Mouse (Mus musculus): ENCODE data around the gene Sbp. TPM values are rescaled to one million over a fixed set of nuclear protein-coding genes. Genes with fewer than 3 reads are reported as not detected.
A peak's percentile ranks its signal among the peaks of the same experiment; 100 is the strongest.

The Sbp gene
- polyA plus RNA-seq, 1 experiment from 2014 or later, result not detected

- H3K4me3 ChIP-seq, result peak overlapping the region; percentile 32
- H3K4me1 ChIP-seq (replicated peaks), result peaks cover 9% of the 10 kb centered on the region
- H3K9ac ChIP-seq, result peak overlapping the region; percentile 74
- peaks cover 13% of the 10 kb centered on the region; the same call in 1 of the 2 replicates for H3K27me3 ChIP-seq
- WGBS, result 9% methylated on average over 31 of the region's 31 CpGs
- peak; percentile 76 for ATAC-seq (ENCODE audit: low FRiP score)
- H3K4me2 ChIP-seq, result peak overlapping the region; percentile 60
- no peaks in the 10 kb centered on the region for H3K36me3 ChIP-seq
- H3K9me3 ChIP-seq, result no peaks in the 10 kb centered on the region
- no peak overlapping the region for H3K27ac ChIP-seq
Measured at GRCm38 (mm10) chr17:23993559-23994428, 52.3 kb downstream of the Sbp start.

GRCm38 (mm10) chr17:23994667-23995066 lies 53.2 kb downstream of the Sbp start:
- H3K4me2 ChIP-seq, result no peak overlapping the region
- H3K9ac ChIP-seq, result no peak overlapping the region
- no peaks in the 10 kb centered on the region for H3K36me3 ChIP-seq
- 76% methylated on average over 7 of the region's 7 CpGs for WGBS
- H3K9me3 ChIP-seq, result no peaks in the 10 kb centered on the region
- peaks cover 9% of the 10 kb centered on the region for H3K4me1 ChIP-seq (replicated peaks)
- ATAC-seq (ENCODE audit: low FRiP score), result no peak
- no peak overlapping the region for H3K4me3 ChIP-seq
- peaks cover 13% of the 10 kb centered on the region; the same call in 1 of the 2 replicates for H3K27me3 ChIP-seq
- H3K27ac ChIP-seq, result no peak overlapping the region

Other genes with a start within 250 kb of the Sbp start
- gene 1520401A03Rik, start 218.9 kb upstream of the Sbp start, polyA plus RNA-seq (2015; fragmentation: Nextera tagmentation; extraction: Ambion mirVana), result 0.06 and 0.27 TPM in 2 replicates
- 18.0 and 18.8 TPM in 2 replicates for gene Pkmyt1, start 215.3 kb upstream of the Sbp start, polyA plus RNA-seq (2015; fragmentation: Nextera tagmentation; extraction: Ambion mirVana)
- 54.3 and 58.2 TPM in 2 replicates for gene Paqr4, start 200.8 kb upstream of the Sbp start, polyA plus RNA-seq (2015; fragmentation: Nextera tagmentation; extraction: Ambion mirVana)
- gene Kremen2, start 195.8 kb upstream of the Sbp start, polyA plus RNA-seq (2015; fragmentation: Nextera tagmentation; extraction: Ambion mirVana), result 0.55 and 0.83 TPM in 2 replicates
- gene Flywch1, start 170.1 kb upstream of the Sbp start, polyA plus RNA-seq (2015; fragmentation: Nextera tagmentation; extraction: Ambion mirVana), result 224 and 228 TPM in 2 replicates
- 68.1 and 79.0 TPM in 2 replicates for gene Flywch2, start 155.6 kb upstream of the Sbp start, polyA plus RNA-seq (2015; fragmentation: Nextera tagmentation; extraction: Ambion mirVana)
- gene Srrm2, start 151.1 kb upstream of the Sbp start, polyA plus RNA-seq (2015; fragmentation: Nextera tagmentation; extraction: Ambion mirVana), result 583 TPM in 2 replicates
- gene Elob, start 112.5 kb upstream of the Sbp start, polyA plus RNA-seq (2015; fragmentation: Nextera tagmentation; extraction: Ambion mirVana), result 1,330 and 1,360 TPM in 2 replicates
- 0.30 TPM in 2 replicates for gene Prss33, start 105.6 kb upstream of the Sbp start, polyA plus RNA-seq (2015; fragmentation: Nextera tagmentation; extraction: Ambion mirVana)
- gene Prss32, start 97.8 kb upstream of the Sbp start, polyA plus RNA-seq (2015; fragmentation: Nextera tagmentation; extraction: Ambion mirVana), result not detected in 2 replicates
- gene Prss41, start 97.5 kb upstream of the Sbp start, polyA plus RNA-seq (2015; fragmentation: Nextera tagmentation; extraction: Ambion mirVana), result 0.86 and 0.98 TPM in 2 replicates
- not detected in 2 replicates for gene Prss21, start 73.6 kb upstream of the Sbp start, polyA plus RNA-seq (2015; fragmentation: Nextera tagmentation; extraction: Ambion mirVana)
- not detected in 2 replicates for gene Dcpp1, start 60.8 kb upstream of the Sbp start, polyA plus RNA-seq (2015; fragmentation: Nextera tagmentation; extraction: Ambion mirVana)
- not detected in 2 replicates for gene Dcpp2, start 60.8 kb upstream of the Sbp start, polyA plus RNA-seq (2015; fragmentation: Nextera tagmentation; extraction: Ambion mirVana)
- not detected in 2 replicates for gene Dcpp3, start 24.2 kb upstream of the Sbp start, polyA plus RNA-seq (2015; fragmentation: Nextera tagmentation; extraction: Ambion mirVana)
- gene Sbpl, start 13.6 kb downstream of the Sbp start, polyA plus RNA-seq (2015; fragmentation: Nextera tagmentation; extraction: Ambion mirVana), result not detected in 2 replicates
- gene Prss30, start 38.9 kb downstream of the Sbp start, polyA plus RNA-seq (2015; fragmentation: Nextera tagmentation; extraction: Ambion mirVana), result not detected in 2 replicates
- gene Prss22, start 56.4 kb downstream of the Sbp start, polyA plus RNA-seq (2015; fragmentation: Nextera tagmentation; extraction: Ambion mirVana), result not detected in 2 replicates
- gene Prss27, start 96.5 kb downstream of the Sbp start, polyA plus RNA-seq (2015; fragmentation: Nextera tagmentation; extraction: Ambion mirVana), result 0.26 and 0.48 TPM in 2 replicates
- gene Kctd5, start 131.8 kb downstream of the Sbp start, polyA plus RNA-seq (2015; fragmentation: Nextera tagmentation; extraction: Ambion mirVana), result 82.3 and 85.7 TPM in 2 replicates
- 64.5 and 68.6 TPM in 2 replicates for gene Pdpk1, start 209.3 kb downstream of the Sbp start, polyA plus RNA-seq (2015; fragmentation: Nextera tagmentation; extraction: Ambion mirVana)
- gene Amdhd2, start 222.1 kb downstream of the Sbp start, polyA plus RNA-seq (2015; fragmentation: Nextera tagmentation; extraction: Ambion mirVana), result 36.8 and 37.4 TPM in 2 replicates
- gene Atp6v0c, start 228.0 kb downstream of the Sbp start, polyA plus RNA-seq (2015; fragmentation: Nextera tagmentation; extraction: Ambion mirVana), result 1,028 and 1,039 TPM in 2 replicates

Data from hindbrain, embryonic 13.5 days (tissue).